In the genomic region with DNA sequence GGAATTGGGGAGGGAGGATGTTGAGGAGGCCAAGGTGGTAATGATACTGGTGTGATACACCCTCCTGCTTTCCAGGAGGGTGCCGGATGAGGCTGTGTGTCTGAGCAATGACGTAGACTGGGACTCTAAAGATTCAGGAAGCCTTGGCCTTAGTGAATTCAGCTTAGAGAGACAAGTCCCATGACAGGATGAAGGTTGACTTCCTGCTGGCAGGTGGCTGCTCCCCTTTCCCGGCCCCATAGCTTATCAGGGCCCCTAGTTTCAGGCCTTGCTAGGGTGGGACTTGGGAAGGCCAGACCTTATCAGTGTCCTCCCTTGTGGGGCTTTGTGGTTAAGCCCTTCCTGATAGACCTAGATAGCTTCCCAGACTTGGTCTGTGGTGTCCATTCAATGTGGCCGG, we compare ENCODE assay signal across 16 mouse cellular contexts. TPM values are rescaled to one million over a fixed set of nuclear protein-coding genes. Genes with fewer than 3 reads are reported as not detected.
DNase-seq lines count a peak whose midpoint lies in the region; ATAC-seq and TF ChIP-seq lines count a peak whose summit lies in the region.
"Had no signal": no experiment of that assay in that cellular context is flagged by ENCODE, and none has a peak within 500 bp of the region (broad histone marks: within the 10 kb centered on the region; RNA-seq: fewer than 3 reads in every experiment).

No protein-coding gene starts in this region.

- H3K27ac ChIP-seq in lung, embryonic 14.5 days (ENCODE audit: low read depth) = peak overlapping the region; percentile 27; the same call in 1 of the 2 replicates
- peak overlapping the region; percentile 85 for H3K27ac ChIP-seq in MEL (ENCODE audit: control insufficient read depth, low read depth, low read length)
- H3K27ac ChIP-seq in liver, embryonic 16.5 days (ENCODE audit: low read length) = peak overlapping the region; percentile 98

- peak in 1 of 2 experiments; percentile 51; a peak in 2 of 4 replicates for TF ChIP-seq POLR2A in MEL (IDR thresholded peaks at IDR 0.05; ENCODE audit: control insufficient read depth in 1 of 2, insufficient read depth in 1 of 2, low read depth in 1 of 2, low read length in 2 of 2, poor library complexity in 1 of 2)

- TF ChIP-seq RAD21 in MEL (IDR thresholded peaks at IDR 0.05; ENCODE audit: low read depth, low read length) = no peak

- DNase-seq in lung, embryonic 14.5 days = no peak
- DNase-seq in lung, postnatal 4 days = no peak
- DNase-seq in MEL (ENCODE audit: low read depth, low spot score) = peak; percentile 94
- no peak for DNase-seq in embryo, embryonic 9.5 days (ENCODE audit: extremely low spot score)
- no peak for DNase-seq in urinary bladder, adult 18-20 months (ENCODE audit: low spot score in 2 of 2)
- DNase-seq: adrenal gland, adult 8-10 months; cerebellum, adult 11 months; embryo, embryonic 11 days; kidney, adult 18-20 months; kidney, postnatal 4 days had no signal

- H3K9me3 ChIP-seq in lung, embryonic 14.5 days (ENCODE audit: low read depth, low read length) = no peaks in the 10 kb centered on the region
- H3K9me3 ChIP-seq in MEL (replicated peaks; ENCODE audit: insufficient read depth, low read length) = no peaks in the 10 kb centered on the region
- H3K9me3 ChIP-seq in erythroblast, embryonic 14.5 days (ENCODE audit: control insufficient read depth, low read length) = peaks cover 33% of the 10 kb centered on the region
- H3K9me3 ChIP-seq in liver, embryonic 16.5 days (replicated peaks; ENCODE audit: control insufficient read depth, low read length) = no peaks in the 10 kb centered on the region

- H3K36me3 ChIP-seq in lung, embryonic 14.5 days (ENCODE audit: insufficient read depth) = peaks cover 19% of the 10 kb centered on the region
- peaks cover 27 to 60% of the 10 kb centered on the region in 2 experiments for H3K36me3 ChIP-seq in MEL (ENCODE audit: control insufficient read depth in 1 of 2, insufficient read depth in 2 of 2, low read length in 2 of 2)
- peaks cover 83% of the 10 kb centered on the region for H3K36me3 ChIP-seq in erythroblast, embryonic 14.5 days (ENCODE audit: control insufficient read depth)
- H3K36me3 ChIP-seq in liver, embryonic 16.5 days (ENCODE audit: control insufficient read depth, insufficient read depth) = peaks cover 38% of the 10 kb centered on the region

- peak; percentile 98 to 99 for TF ChIP-seq EP300 in MEL (IDR thresholded peaks at IDR 0.05; ENCODE audit: low read depth in 1 of 2, low read length in 2 of 2)

- H3K4me2 ChIP-seq in lung, embryonic 14.5 days = peak overlapping the region; percentile 18; the same call in 1 of the 2 replicates
- peak overlapping the region; percentile 97 for H3K4me2 ChIP-seq in liver, embryonic 16.5 days (ENCODE audit: low read depth, low read length)
- H3K4me2 ChIP-seq: midbrain, embryonic 11.5 days had no signal

- no peak overlapping the region for H3K9ac ChIP-seq in lung, embryonic 14.5 days
- H3K9ac ChIP-seq in MEL (ENCODE audit: control insufficient read depth, low read depth, low read length, poor library complexity, severe bottlenecking) = peak overlapping the region; percentile 16; the same call in 1 of the 2 replicates
- H3K9ac ChIP-seq in liver, embryonic 16.5 days (ENCODE audit: low read depth, low read length) = peak overlapping the region; percentile 67

- no peak for ATAC-seq in lung, embryonic 14.5 days (ENCODE audit: insufficient read depth)
- peak; percentile 78 for ATAC-seq in liver, embryonic 16.5 days (ENCODE audit: low read depth)
- ATAC-seq: Patski had no signal

- WGBS in lung, embryonic 14.5 days = 82% methylated on average over 4 of the region's 4 CpGs
- WGBS in liver, embryonic 16.5 days (ENCODE audit: insufficient replicate concordance) = 20% methylated on average over 4 of the region's 4 CpGs

- no peak for TF ChIP-seq CTCF in lung, embryonic 14.5 days (IDR thresholded peaks at IDR 0.05; ENCODE audit: low read depth)
- no peak for TF ChIP-seq CTCF in MEL (IDR thresholded peaks at IDR 0.05 in 2 of 3, conservative IDR thresholded peaks at IDR 0.05 in 1 of 3; ENCODE audit: control insufficient read depth in 1 of 3, insufficient read depth in 1 of 3, low read depth in 2 of 3, low read length in 3 of 3, poor library complexity in 1 of 3, severe bottlenecking in 1 of 3)

- H3K79me2 ChIP-seq in MEL (ENCODE audit: control insufficient read depth, insufficient read depth, low read length, poor library complexity) = peaks cover 46% of the 10 kb centered on the region

- peaks cover 8% of the 10 kb centered on the region; the same call in 1 of the 2 replicates for H3K4me1 ChIP-seq in lung, embryonic 14.5 days (ENCODE audit: insufficient read depth)
- H3K4me1 ChIP-seq in MEL (ENCODE audit: control insufficient read depth in 1 of 2, insufficient read depth in 2 of 2, low read length in 2 of 2) = peaks cover 26 to 53% of the 10 kb centered on the region in 2 experiments
- peaks cover 94% of the 10 kb centered on the region for H3K4me1 ChIP-seq in erythroblast, embryonic 14.5 days (ENCODE audit: control insufficient read depth)
- peaks cover 65% of the 10 kb centered on the region for H3K4me1 ChIP-seq in liver, embryonic 16.5 days (ENCODE audit: control insufficient read depth, low read depth, low read length)

- H3K27me3 ChIP-seq in lung, embryonic 14.5 days (ENCODE audit: insufficient read depth, low read length) = no peaks in the 10 kb centered on the region
- H3K27me3 ChIP-seq in MEL (ENCODE audit: control insufficient read depth in 1 of 2, insufficient read depth in 2 of 2, low read length in 2 of 2) = no peaks in the 10 kb centered on the region
- no peaks in the 10 kb centered on the region for H3K27me3 ChIP-seq in erythroblast, embryonic 14.5 days (ENCODE audit: control insufficient read depth)
- no peaks in the 10 kb centered on the region for H3K27me3 ChIP-seq in liver, embryonic 16.5 days (ENCODE audit: control insufficient read depth, insufficient read depth, low read depth, low read length)
- H3K27me3 ChIP-seq: Patski had no signal

- no peak overlapping the region for H3K4me3 ChIP-seq in lung, embryonic 14.5 days (ENCODE audit: low read depth, low read length)
- 0 out of 4 replicates have a peak overlapping the region, but pooled peaks of 1 of the 2 experiments have one; percentile 0 for H3K4me3 ChIP-seq in MEL (ENCODE audit: control insufficient read depth in 1 of 2, insufficient read depth in 1 of 2, low read depth in 2 of 2, low read length in 2 of 2)
- peak overlapping the region; percentile 57 for H3K4me3 ChIP-seq in erythroblast, embryonic 14.5 days (replicated peaks)
- H3K4me3 ChIP-seq in liver, embryonic 16.5 days (ENCODE audit: low read depth, low read length) = peak overlapping the region; percentile 47
- H3K4me3 ChIP-seq: myocyte had no signal

TF ChIP-seq in MEL, 35 proteins besides CTCF, POLR2A, EP300 and RAD21 (continues in another document):
- TF ChIP-seq MEF2A (IDR thresholded peaks at IDR 0.05; ENCODE audit: extremely low read depth, insufficient replicate concordance, low read depth, low read length, poor library complexity, severe bottlenecking) (no peak), E2F4 (IDR thresholded peaks at IDR 0.05; ENCODE audit: borderline replicate concordance, low read depth, low read length) (no peak), MXI1 (IDR thresholded peaks at IDR 0.05; ENCODE audit: low read depth, low read length) (peak; percentile 69; the same call in 1 of the 2 replicates), CHD1 (IDR thresholded peaks at IDR 0.05; ENCODE audit: low read depth, low read length) (no peak), JUND (IDR thresholded peaks at IDR 0.05; ENCODE audit: low read depth, low read length) (no peak), HCFC1 (IDR thresholded peaks at IDR 0.05; ENCODE audit: low read depth, low read length) (peak; percentile 62; the same call in 1 of the 2 replicates), MYC (IDR thresholded peaks at IDR 0.05; ENCODE audit: low read depth, low read length) (peak; percentile 70; the same call in 1 of the 2 replicates), ZMIZ1 (IDR thresholded peaks at IDR 0.05; ENCODE audit: low read depth, low read length) (no peak), CHD2 (IDR thresholded peaks at IDR 0.05; ENCODE audit: low read length) (no peak), KAT2A (conservative IDR thresholded peaks at IDR 0.05; ENCODE audit: low read depth, low read length) (peak; percentile 23; the same call in 1 of the 2 replicates), ZNF384 (IDR thresholded peaks at IDR 0.05; ENCODE audit: low read depth, low read length) (no peak)

RNA-seq across cellular contexts. Expression of a gene that starts 4.1 kb away (rescaled TPM):
- polyA plus RNA-seq in lung, embryonic 14.5 days (2014; fragmentation: Nextera tagmentation; extraction: Ambion mirVana) = 18.4 and 19.5 TPM in 2 replicates
- 41.7 and 55.7 TPM in 2 replicates for total RNA-seq in MEL (2012; rRNA removed)
- polyA plus RNA-seq in MEL (2012; ENCODE audit: insufficient read depth in 1 of 2, insufficient read length in 2 of 2, low read depth in 1 of 2, low replicate concordance in 2 of 2, missing spikeins in 1 of 2) = 10 to 100 TPM in 1 of 2 experiments, not detected in 1; 38.8 TPM
- polyA plus RNA-seq in erythroblast, embryonic 14.5 days (2012) = 42.1 and 83.7 TPM in 2 replicates
- 688 and 719 TPM in 2 replicates for polyA plus RNA-seq in liver, embryonic 16.5 days (2015; fragmentation: Nextera tagmentation; extraction: Ambion mirVana)

RNA-seq across cellular contexts. Expression of a gene that starts 19.9 kb away (rescaled TPM):
- 24.1 and 30.8 TPM in 2 replicates for polyA plus RNA-seq in lung, embryonic 14.5 days (2014; fragmentation: Nextera tagmentation; extraction: Ambion mirVana)
- 0.08 TPM in 1 of 2 replicates, not detected in the other for total RNA-seq in MEL (2012; rRNA removed)
- under 1 TPM in 1 of 2 experiments, not detected in 1; 0.19 TPM for polyA plus RNA-seq in MEL (2012; ENCODE audit: insufficient read depth in 1 of 2, insufficient read length in 2 of 2, low read depth in 1 of 2, low replicate concordance in 2 of 2, missing spikeins in 1 of 2)
- polyA plus RNA-seq in erythroblast, embryonic 14.5 days (2012) = 0.95 and 3.0 TPM in 2 replicates
- polyA plus RNA-seq in liver, embryonic 16.5 days (2015; fragmentation: Nextera tagmentation; extraction: Ambion mirVana) = 4.8 and 7.1 TPM in 2 replicates
- total RNA-seq: left cerebral cortex, adult 18-20 months had no signal

RNA-seq across cellular contexts. Expression of a gene that starts 31.6 kb away (rescaled TPM):
- polyA plus RNA-seq in lung, embryonic 14.5 days (2014; fragmentation: Nextera tagmentation; extraction: Ambion mirVana) = 61.8 and 63.8 TPM in 2 replicates
- total RNA-seq in MEL (2012; rRNA removed) = 45.2 and 48.9 TPM in 2 replicates
- 10 to 100 TPM in 1 of 2 experiments, not detected in 1; 55.4 TPM for polyA plus RNA-seq in MEL (2012; ENCODE audit: insufficient read depth in 1 of 2, insufficient read length in 2 of 2, low read depth in 1 of 2, low replicate concordance in 2 of 2, missing spikeins in 1 of 2)
- 2.9 and 4.8 TPM in 2 replicates for polyA plus RNA-seq in erythroblast, embryonic 14.5 days (2012)
- polyA plus RNA-seq in liver, embryonic 16.5 days (2015; fragmentation: Nextera tagmentation; extraction: Ambion mirVana) = 36.9 and 38.8 TPM in 2 replicates

RNA-seq across cellular contexts. Expression of a gene that starts 34.9 kb away (rescaled TPM):
- polyA plus RNA-seq in lung, embryonic 14.5 days (2014; fragmentation: Nextera tagmentation; extraction: Ambion mirVana) = 22.3 and 23.7 TPM in 2 replicates
- total RNA-seq in MEL (2012; rRNA removed) = 1.4 and 2.2 TPM in 2 replicates
- 10 to 100 TPM in 1 of 2 experiments, not detected in 1; 20.3 TPM for polyA plus RNA-seq in MEL (2012; ENCODE audit: insufficient read depth in 1 of 2, insufficient read length in 2 of 2, low read depth in 1 of 2, low replicate concordance in 2 of 2, missing spikeins in 1 of 2)
- 16.7 and 23.0 TPM in 2 replicates for polyA plus RNA-seq in erythroblast, embryonic 14.5 days (2012)
- 15.8 and 18.6 TPM in 2 replicates for polyA plus RNA-seq in liver, embryonic 16.5 days (2015; fragmentation: Nextera tagmentation; extraction: Ambion mirVana)

Comparison
In these comparisons a context has a peak if more than half of its experiments do, and no peak if none do; other contexts are left out.
1. H3K27ac ChIP-seq: peak in every context shown above with its lines; median percentile 98 in liver, embryonic 16.5 days; 85 in MEL; 27 in lung, embryonic 14.5 days.